Comparison of ENCODE assay signal across 17 mouse cellular contexts in genomic region chr8:97860201-97860600, GRCm38 (mm10).
"Had no signal": no experiment of that assay in that cellular context is flagged by ENCODE, and none has a peak within 500 bp of the region (broad histone marks: within the 10 kb centered on the region; RNA-seq: fewer than 3 reads in every experiment).

No protein-coding gene starts in this region.

- H3K4me1 ChIP-seq: neural tube, embryonic 13.5 days; neural tube, embryonic 15.5 days had no signal

- H3K9me3 ChIP-seq: neural tube, embryonic 13.5 days; neural tube, embryonic 15.5 days had no signal

- H3K36me3 ChIP-seq: neural tube, embryonic 13.5 days; neural tube, embryonic 15.5 days had no signal

- H3K27ac ChIP-seq: liver, embryonic 14.5 days; neural tube, embryonic 13.5 days; neural tube, embryonic 15.5 days had no signal

- H3K4me3 ChIP-seq: myocyte; neural tube, embryonic 13.5 days; neural tube, embryonic 15.5 days had no signal

- H3K27me3 ChIP-seq: neural tube, embryonic 13.5 days; neural tube, embryonic 15.5 days had no signal

- H3K4me2 ChIP-seq: lung, embryonic 14.5 days; midbrain, embryonic 11.5 days; neural tube, embryonic 13.5 days; neural tube, embryonic 15.5 days had no signal

- DNase-seq: lung, adult 18-20 months; lung, embryonic 14.5 days; lung, postnatal 10 days; lung, postnatal 4 days; right cerebral cortex, adult 18-20 months; right cerebral cortex, postnatal 25 days; right cerebral cortex, postnatal 4 days; spleen, adult 18-20 months; thymus, adult 18-20 months; thymus, postnatal 14 days; thymus, postnatal 36 days had no signal

- ATAC-seq: midbrain, embryonic 16.5 days had no signal

- H3K9ac ChIP-seq: liver, embryonic 14.5 days; lung, embryonic 14.5 days; neural tube, embryonic 13.5 days; neural tube, embryonic 15.5 days had no signal
